Mouse (Mus musculus) lung, postnatal 0 days (tissue): ENCODE measurements around the gene Fndc3b. TPM values are rescaled to one million over a fixed set of nuclear protein-coding genes. Genes with fewer than 3 reads are reported as not detected.
A peak's percentile ranks its signal among the peaks of the same experiment; 100 is the strongest.

Experiments used
- ATAC-seq: fragments of 200-750 bp; cut with Nextera tagmentation; 2 replicates; pipeline ENCODE4 v1.8.0; 2017; ENCODE audit warnings: moderate library complexity
- DNase-seq: peaks from one replicate; pipeline ENCODE4 v3.0.0-alpha.2; 2016; ENCODE audit warnings: low spot score
- H3K27ac ChIP-seq: fragments of 300-500 bp; sonication (generic); 2 replicates; pipeline ENCODE4 v1.5.1; 2014; ENCODE audit warnings: antibody characterized with exemption, mild to moderate bottlenecking, low read length, mixed read lengths
- H3K27me3 ChIP-seq: fragments of 300-500 bp; sonication (generic); replicated peaks from 2 replicates; pipeline ENCODE4 v1.6.1; 2014; ENCODE audit warnings: low read length, mixed read lengths; ENCODE audit not compliant: insufficient read depth
- H3K36me3 ChIP-seq: fragments of 300-500 bp; sonication (generic); 2 replicates; pipeline ENCODE4 v1.6.1; 2014; ENCODE audit warnings: low read length, mixed read lengths; ENCODE audit not compliant: insufficient read depth
- H3K4me1 ChIP-seq: fragments of 300-500 bp; sonication (generic); 2 replicates; pipeline ENCODE4 v1.6.1; 2014; ENCODE audit warnings: antibody characterized with exemption, low read depth, low read length, mixed read lengths; ENCODE audit not compliant: insufficient read depth
- H3K4me2 ChIP-seq: fragments of 300-500 bp; sonication (generic); replicated peaks from 2 replicates; pipeline ENCODE4 v1.6.1; 2014; ENCODE audit warnings: low read depth, mild to moderate bottlenecking, low read length, moderate library complexity, mixed read lengths
- H3K4me3 ChIP-seq: fragments of 300-500 bp; sonication (generic); 2 replicates; pipeline ENCODE4 v1.5.1; 2014; ENCODE audit warnings: low read depth, low read length
- H3K9ac ChIP-seq: fragments of 300-500 bp; sonication (generic); replicated peaks from 2 replicates; pipeline ENCODE4 v1.6.1; 2014; ENCODE audit warnings: low read depth, mild to moderate bottlenecking
- H3K9me3 ChIP-seq: fragments of 300-500 bp; sonication (generic); 2 replicates; pipeline ENCODE4 v1.6.1; 2016; ENCODE audit warnings: low read length, mixed read lengths
- CTCF ChIP-seq: IDR thresholded peaks from 2 replicates; pipeline ENCODE4 v1.5.1; 2016; ENCODE audit warnings: antibody characterized with exemption, mild to moderate bottlenecking
- EP300 ChIP-seq: IDR thresholded peaks from 2 replicates; pipeline ENCODE4 v1.6.1; 2016; ENCODE audit warnings: antibody characterized with exemption, mild to moderate bottlenecking, control low read depth
- WGBS: fragments of 180-500 bp; shearing (Covaris S2); extraction: QIAGEN DNeasy Blood & Tissue Kit; methylation state at CpG from one replicate; pipeline ENCODE4 v1.1.7; 2014; 5-methylcytosine and 5-hydroxymethylcytosine counted together
- polyA plus RNA-seq: library from polyadenylated mRNA; unstranded; fragments of >200 nt; fragmentation: Nextera tagmentation; extraction: Ambion mirVana; gene quantifications from 2 replicates; pipeline ENCODE4 v1.2.1, GENCODE M21; 2015

Gene Fndc3b
- polyA plus RNA-seq, 1 experiment from 2014 or later = 28.5 TPM

DNA sequence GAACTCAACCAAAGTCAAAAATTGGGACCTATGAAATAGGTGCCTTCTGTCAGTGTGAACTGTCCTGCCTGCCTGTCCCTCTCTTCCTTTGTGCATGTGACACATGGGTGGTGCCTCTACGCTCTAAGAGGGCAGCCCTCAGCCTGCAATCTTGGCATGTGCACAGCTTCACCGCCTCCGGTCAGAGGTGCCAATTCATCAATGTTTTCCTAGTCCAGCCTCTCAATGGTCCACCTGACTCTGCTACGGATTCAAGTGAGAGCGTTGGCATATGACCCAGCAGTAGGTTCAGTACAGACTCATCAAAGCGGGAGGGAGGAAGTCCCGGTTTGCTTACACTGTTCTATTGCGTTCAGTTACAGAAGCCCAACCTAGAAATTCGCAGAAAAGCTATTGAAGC lies 192.2 kb downstream of the Fndc3b start:
- Histone ChIP-seq H3K27ac (peak overlapping the region; percentile 20; the same call in 1 of the 2 replicates), H3K27me3 (no peaks in the 10 kb centered on the region), H3K9ac (no peak overlapping the region), H3K4me3 (no peak overlapping the region), H3K4me2 (no peak overlapping the region), H3K36me3 (no peaks in the 10 kb centered on the region), H3K9me3 (no peaks in the 10 kb centered on the region), H3K4me1 (peaks cover 12% of the 10 kb centered on the region; the same call in 1 of the 2 replicates)
- WGBS = 44% methylated on average over 9 of the region's 9 CpGs
- no peak for TF ChIP-seq CTCF
- no peak for TF ChIP-seq EP300
- ATAC-seq (peak; percentile 70), DNase-seq (peak; percentile 73)

DNA sequence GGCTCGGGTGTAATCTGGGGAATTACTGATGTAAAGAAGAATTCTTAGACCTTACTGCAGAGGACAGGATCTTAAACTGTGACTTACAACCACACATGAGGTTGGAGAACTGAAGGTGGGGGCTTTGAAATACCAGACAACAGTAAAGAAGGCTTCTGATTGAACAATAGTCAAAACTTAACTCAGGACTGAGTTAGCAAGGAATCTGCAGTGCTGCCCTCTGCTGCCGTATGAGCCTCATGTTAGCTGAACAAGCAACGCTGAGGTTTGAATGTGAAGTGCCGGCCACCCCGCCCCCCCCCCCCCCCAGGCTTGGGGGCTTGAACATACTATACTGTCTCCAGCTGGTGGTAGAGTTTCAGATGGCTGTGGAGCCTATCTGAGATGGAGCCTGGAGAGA lies 194.6 kb downstream of the Fndc3b start:
- DNase-seq (no peak), ATAC-seq (no peak)
- Histone ChIP-seq H3K4me3 (no peak overlapping the region), H3K27ac (no peak overlapping the region), H3K4me2 (no peak overlapping the region), H3K9me3 (no peaks in the 10 kb centered on the region), H3K9ac (no peak overlapping the region), H3K27me3 (no peaks in the 10 kb centered on the region), H3K4me1 (peaks cover 8% of the 10 kb centered on the region; the same call in 1 of the 2 replicates), H3K36me3 (no peaks in the 10 kb centered on the region)
- WGBS = 39% methylated on average over 5 of the region's 5 CpGs
- TF ChIP-seq CTCF = peak; percentile 42
- TF ChIP-seq EP300 = no peak

DNA sequence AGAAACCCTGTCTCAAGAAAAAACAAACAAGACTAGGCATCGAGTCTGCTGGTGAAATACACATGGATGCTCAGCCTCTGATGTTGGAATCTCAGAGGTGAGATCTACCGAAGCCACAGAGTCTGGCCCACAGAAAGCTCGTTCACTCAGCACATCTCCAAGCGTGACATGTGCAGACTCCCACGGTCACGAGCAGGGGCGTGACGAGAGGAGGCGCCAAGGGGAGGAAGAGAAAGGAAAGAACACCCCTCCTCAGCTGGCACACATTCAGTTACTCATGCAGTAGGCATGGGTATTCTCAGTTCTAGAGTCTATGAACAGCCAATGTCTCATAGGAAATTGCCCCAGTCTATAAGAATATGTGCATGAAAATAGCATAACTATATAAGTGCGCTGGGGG lies 199.3 kb downstream of the Fndc3b start:
- Histone ChIP-seq H3K9ac (no peak overlapping the region), H3K36me3 (peaks cover 13% of the 10 kb centered on the region; the same call in 1 of the 2 replicates), H3K4me2 (no peak overlapping the region), H3K27me3 (no peaks in the 10 kb centered on the region), H3K27ac (no peak overlapping the region), H3K4me1 (no peaks in the 10 kb centered on the region), H3K9me3 (no peaks in the 10 kb centered on the region), H3K4me3 (no peak overlapping the region)
- WGBS = 67% methylated on average over 10 of the region's 10 CpGs
- TF ChIP-seq CTCF = no peak
- no peak for TF ChIP-seq EP300
- DNase-seq = no peak
- ATAC-seq = no peak

DNA sequence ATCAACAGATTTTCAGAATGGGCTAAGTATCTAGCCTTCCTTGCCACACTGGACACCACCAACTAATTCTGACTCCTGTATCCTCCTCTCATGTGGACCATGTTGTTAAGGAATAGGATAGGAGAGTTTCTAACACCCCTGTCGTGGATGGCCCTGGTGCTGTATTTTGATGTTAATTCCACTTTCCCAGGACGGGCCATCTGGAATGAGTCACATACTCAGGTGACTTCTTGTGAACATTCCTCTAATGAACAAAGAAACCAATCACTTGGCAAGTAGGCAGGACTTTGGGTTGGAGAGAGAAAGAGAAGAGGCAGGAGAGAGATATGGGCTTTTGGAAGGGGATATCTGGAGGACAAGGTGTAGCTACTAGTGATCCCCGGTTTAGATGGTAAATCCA lies 204.2 kb downstream of the Fndc3b start:
- no peak overlapping the region for H3K4me3 ChIP-seq
- no peak for ATAC-seq
- H3K9ac ChIP-seq = no peak overlapping the region
- TF ChIP-seq EP300 = no peak
- no peak for TF ChIP-seq CTCF
- no peaks in the 10 kb centered on the region for H3K9me3 ChIP-seq
- H3K27ac ChIP-seq = no peak overlapping the region
- H3K27me3 ChIP-seq = no peaks in the 10 kb centered on the region
- DNase-seq = no peak
- WGBS = 85% methylated on average over 3 of the region's 3 CpGs
- no peaks in the 10 kb centered on the region for H3K4me1 ChIP-seq
- H3K36me3 ChIP-seq = peaks cover 25% of the 10 kb centered on the region
- no peak overlapping the region for H3K4me2 ChIP-seq

DNA sequence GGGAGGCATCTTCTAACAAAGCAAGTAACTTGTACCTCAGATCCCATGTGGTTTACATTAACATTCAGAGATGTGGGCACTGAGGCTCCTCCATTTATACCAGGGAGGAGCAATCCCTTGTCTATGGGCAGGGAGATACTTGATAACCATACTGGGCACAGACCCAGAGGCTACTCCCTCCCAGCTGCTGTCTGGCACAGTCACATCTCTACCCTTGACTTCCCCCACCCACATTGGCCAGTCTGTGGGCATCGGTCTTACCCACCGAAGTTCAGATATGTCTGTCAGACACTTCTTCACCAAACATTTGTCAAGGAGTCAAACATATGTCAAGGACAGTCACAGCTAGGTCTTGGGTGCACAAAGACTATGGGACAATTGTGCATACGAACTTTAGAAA lies 205.5 kb downstream of the Fndc3b start:
- H3K9me3 ChIP-seq = no peaks in the 10 kb centered on the region
- WGBS = 81% methylated on average over 3 of the region's 3 CpGs
- H3K4me3 ChIP-seq = no peak overlapping the region
- ATAC-seq (no peak), DNase-seq (no peak)
- H3K27ac ChIP-seq = no peak overlapping the region
- no peak overlapping the region for H3K9ac ChIP-seq
- H3K4me1 ChIP-seq = no peaks in the 10 kb centered on the region
- peaks cover 25% of the 10 kb centered on the region for H3K36me3 ChIP-seq
- H3K27me3 ChIP-seq = no peaks in the 10 kb centered on the region
- no peak for TF ChIP-seq CTCF
- TF ChIP-seq EP300 = no peak
- H3K4me2 ChIP-seq = no peak overlapping the region

DNA sequence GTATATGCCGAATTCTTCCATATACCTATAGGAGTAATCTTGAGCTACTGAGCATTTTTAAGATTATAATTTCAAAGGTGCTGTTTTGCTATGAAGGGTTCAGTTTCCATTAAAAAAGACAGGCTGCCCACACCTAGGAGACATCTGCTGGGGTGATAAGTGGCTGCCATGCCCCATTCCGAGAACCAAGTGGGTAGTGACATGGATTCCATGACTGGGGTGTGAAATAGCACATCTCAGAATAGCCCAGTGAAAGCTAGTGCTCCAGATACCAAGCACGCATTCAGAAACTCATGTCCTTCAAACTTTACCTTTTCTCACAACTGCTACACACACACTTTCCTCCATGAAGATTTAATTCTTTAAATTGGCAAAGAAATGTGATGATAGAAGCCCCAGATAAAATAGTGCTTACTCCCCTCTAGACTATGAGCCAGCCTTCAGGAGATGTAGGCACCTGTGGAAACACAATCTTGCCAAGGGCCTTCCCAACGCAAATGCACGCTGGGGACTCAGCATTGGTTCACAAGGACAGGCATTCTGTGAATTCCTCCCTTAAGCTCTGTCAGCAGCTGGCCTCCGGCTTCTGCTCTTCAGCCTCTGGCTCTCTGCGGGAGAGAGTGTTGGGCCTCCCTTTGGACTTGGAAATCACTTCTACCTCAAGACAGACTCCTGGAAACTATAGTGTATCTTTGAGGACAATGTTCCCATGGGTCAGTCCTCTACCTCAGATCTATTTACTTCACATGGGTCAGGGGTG lies 207.6 kb downstream of the Fndc3b start:
- Histone ChIP-seq H3K9ac (no peak overlapping the region), H3K4me1 (no peaks in the 10 kb centered on the region), H3K27ac (no peak overlapping the region), H3K9me3 (no peaks in the 10 kb centered on the region), H3K36me3 (peaks cover 17% of the 10 kb centered on the region), H3K4me3 (no peak overlapping the region), H3K27me3 (no peaks in the 10 kb centered on the region), H3K4me2 (no peak overlapping the region)
- no peak for TF ChIP-seq CTCF
- TF ChIP-seq EP300 = no peak
- ATAC-seq (no peak), DNase-seq (no peak)
- 90% methylated on average over 7 of the region's 7 CpGs for whole genome bisulfite sequencing
